Mouse (Mus musculus): ENCODE results near the gene Gsk3b.

- no peak for TF ChIP-seq EP300 (IDR thresholded peaks at IDR 0.05; ENCODE audit: low read depth)
- TF ChIP-seq CTCF (IDR thresholded peaks at IDR 0.05; ENCODE audit: low read depth), result peak; percentile 55
Measured at GRCm38 (mm10) chr16:38295349-38295930, 206.6 kb downstream of the Gsk3b start.

Data from heart, postnatal 0 days (tissue).